Mouse (Mus musculus) lung, postnatal 36 days (tissue): ENCODE measurements at regions not wholly inside any gene's neighbourhood (a gene's known extent, or its start where the extent isn't known, plus 50 kb on each side); places are given as distances from the start of the nearest gene placed in this dataset.
"Not testable (repeated sequence)": the region's sequence is repeated elsewhere in the genome, so short reads cannot be mapped to it uniquely, and the experiment has no call there.

Experiments used
- DNase-seq: peaks from one replicate; pipeline ENCODE4 v3.0.0; 2022; ENCODE audit warnings: mixed read lengths

- DNase-seq = no peak
Observed at GRCm38 (mm10) chr17:7537210-7537609, 151.9 kb upstream of the Unc93a2 start.

GRCm38 (mm10) chr17:7534386-7535059 is 149.3 kb upstream of the Unc93a2 start:
- no peak for DNase-seq

GRCm38 (mm10) chr17:7533552-7533951 is 148.3 kb upstream of the Unc93a2 start:
- DNase-seq = no peak

GRCm38 (mm10) chr17:7532618-7533017 is 147.4 kb upstream of the Unc93a2 start:
- DNase-seq = no peak

- no peak for DNase-seq
Observed at GRCm38 (mm10) chr17:7529304-7529703, 144.0 kb upstream of the Unc93a2 start.

GRCm38 (mm10) chr17:7527681-7528080 is 142.4 kb upstream of the Unc93a2 start:
- DNase-seq = no peak

- not testable (repeated sequence) for DNase-seq
Observed at GRCm38 (mm10) chr17:7524497-7524896, 139.2 kb upstream of the Unc93a2 start.

GRCm38 (mm10) chr17:7521127-7521526 is 135.9 kb upstream of the Unc93a2 start:
- no peak for DNase-seq
